Mouse (Mus musculus) 416B (cell line): Measurements from ENCODE around the gene Masp1.

Source experiments
- DNase-seq: peaks from one replicate; pipeline ENCODE4 v3.0.0; 2011; ENCODE audit warnings: low read depth

Gene Masp1

DNA sequence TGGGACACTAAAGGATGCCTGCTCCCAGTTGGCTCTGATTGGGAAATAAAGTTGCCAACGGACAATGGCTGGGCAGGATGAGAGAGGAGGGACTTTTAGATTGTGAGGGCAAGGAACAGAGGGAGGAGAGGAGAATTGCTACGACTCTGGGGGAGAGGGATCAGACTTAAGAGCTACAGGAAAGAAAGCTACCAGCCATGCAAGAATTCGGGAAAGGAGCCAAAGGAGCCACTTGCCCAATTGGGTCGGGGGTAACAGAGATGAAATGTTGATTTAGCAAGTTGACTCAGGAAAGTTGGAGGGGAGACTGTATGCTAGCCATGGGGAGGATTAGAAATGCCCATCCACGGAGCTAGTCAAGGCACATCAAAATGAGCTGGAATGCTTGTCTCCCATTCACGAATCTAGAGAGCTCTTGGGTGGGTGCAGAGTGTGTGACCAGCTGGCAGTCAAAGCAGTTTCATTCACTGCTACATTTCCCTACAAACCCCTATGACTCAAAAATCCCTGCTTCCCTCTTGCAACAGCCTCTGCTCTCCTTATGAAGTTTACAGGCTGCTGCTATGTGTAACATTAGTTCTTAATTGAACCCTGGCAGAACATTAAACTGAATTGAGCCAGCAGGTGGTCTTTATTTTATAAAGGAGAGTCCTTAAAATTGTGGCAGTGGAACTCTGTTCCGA, 61.6 kb downstream of the Masp1 start:
- DNase-seq, result no peak

DNA sequence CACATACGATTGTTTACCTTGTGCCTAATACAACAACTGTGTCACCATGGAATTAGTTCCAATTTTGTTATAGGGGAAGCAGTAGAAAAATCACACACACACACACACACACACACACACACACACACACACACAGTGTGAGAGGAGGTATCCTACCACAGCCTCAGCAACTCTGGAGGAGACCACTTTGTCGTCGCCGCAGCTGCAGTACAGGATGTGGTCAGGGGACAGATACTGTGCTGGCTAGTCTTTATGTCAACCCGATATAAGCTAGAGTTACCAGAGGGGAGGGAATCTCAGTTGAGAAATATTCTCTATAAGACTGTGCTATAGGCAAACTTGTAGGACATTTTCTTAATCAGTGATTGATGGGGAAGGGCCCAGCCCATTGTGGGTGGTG, 63.3 kb downstream of the Masp1 start:
- DNase-seq, result peak; percentile 70

DNA sequence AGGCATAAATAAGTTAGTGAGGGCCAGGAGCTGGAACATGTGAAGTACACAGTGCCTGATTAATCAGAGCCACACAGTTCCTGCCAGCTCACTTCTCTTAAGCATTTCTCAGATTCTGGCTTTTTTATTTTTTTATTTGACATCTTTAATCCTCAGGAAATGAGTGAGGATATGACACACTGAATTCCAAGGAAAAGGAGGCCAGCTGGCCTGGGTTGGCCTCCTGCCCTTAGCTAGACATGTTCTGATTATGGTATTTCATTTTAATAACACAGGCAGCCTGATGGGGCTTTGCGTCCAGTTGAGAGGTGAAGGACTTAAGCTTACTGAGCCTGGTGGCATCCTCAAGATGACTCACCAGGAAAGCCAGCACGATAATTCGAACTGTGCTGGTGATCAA, 64.1 kb downstream of the Masp1 start:
- DNase-seq, result no peak

GRCm38 (mm10) chr16:23454376-23454775, 66.2 kb downstream of the Masp1 start:
- no peak for DNase-seq

GRCm38 (mm10) chr16:23452476-23452875, 68.1 kb downstream of the Masp1 start:
- DNase-seq, result peak; percentile 43

GRCm38 (mm10) chr16:23450816-23451215, 69.8 kb downstream of the Masp1 start:
- DNase-seq, result no peak

DNA sequence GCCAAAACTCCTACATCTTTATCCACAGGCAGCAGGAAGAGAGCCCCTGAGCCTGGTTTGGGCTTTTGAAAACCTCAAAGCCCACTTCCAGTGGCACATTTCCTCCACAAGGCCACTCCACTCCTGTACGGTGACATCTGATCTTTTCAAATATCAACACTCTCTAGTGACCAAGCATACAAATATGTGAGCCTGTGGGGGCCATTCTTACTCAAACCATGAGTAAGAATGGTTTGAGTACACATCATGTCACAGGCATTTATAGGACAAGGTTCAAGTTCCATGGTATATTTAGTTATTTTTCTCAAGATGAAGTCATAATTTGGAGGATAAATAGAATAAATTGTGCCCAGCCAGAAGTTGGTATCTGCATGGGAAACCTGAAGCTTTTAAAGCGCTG, 70.7 kb downstream of the Masp1 start:
- DNase-seq, result no peak

- no peak for DNase-seq
Observed at GRCm38 (mm10) chr16:23444231-23444630, 76.4 kb downstream of the Masp1 start.

- no peak for DNase-seq
Observed at GRCm38 (mm10) chr16:23437404-23438166, 83.0 kb downstream of the Masp1 start.

DNA sequence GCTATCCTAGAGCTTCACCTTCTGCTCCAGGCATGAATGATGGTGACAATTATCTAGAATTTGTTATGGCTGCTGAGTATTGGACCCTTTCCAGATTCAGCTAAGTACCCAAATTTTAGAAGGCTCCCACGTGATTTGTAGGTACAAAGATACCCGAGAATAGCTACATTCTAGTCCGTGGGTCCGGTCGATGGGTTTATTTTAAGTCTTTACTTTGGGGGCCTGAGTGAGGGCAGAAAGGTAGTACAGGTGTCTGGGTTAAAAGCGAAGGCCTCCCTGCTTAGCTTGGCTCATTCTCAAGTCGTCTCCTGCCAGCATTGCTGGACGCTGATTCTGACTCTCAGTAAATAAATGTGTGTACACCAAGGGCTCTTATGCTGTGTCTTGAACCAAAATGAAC, 90.6 kb downstream of the Masp1 start:
- no peak for DNase-seq

GRCm38 (mm10) chr16:23428647-23429319, 91.8 kb downstream of the Masp1 start, which contains the start of gene Rtp1:
TSS of gene Rtp1 (plus strand) at chr16:23429133.
- DNase-seq, result no peak

DNA sequence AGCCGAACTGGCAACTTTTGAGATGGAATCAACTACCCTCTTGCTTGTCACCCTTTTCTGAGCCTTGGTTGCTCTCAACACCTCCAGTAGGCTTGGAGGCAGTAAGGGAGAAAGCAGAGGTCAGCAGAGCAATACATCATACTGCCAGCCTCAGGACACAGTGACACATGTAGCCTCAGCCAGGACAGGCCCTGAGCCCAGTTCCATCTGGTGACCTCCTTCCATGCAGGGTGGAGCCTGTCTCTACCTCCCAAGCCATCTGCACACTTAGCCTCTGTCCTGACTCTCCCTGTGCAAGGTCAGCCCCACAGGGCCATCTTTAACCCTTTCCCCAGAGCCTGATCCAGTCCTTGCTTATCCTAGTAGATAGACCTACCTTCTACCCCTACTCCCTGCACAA, 92.9 kb downstream of the Masp1 start:
- DNase-seq, result no peak

DNA sequence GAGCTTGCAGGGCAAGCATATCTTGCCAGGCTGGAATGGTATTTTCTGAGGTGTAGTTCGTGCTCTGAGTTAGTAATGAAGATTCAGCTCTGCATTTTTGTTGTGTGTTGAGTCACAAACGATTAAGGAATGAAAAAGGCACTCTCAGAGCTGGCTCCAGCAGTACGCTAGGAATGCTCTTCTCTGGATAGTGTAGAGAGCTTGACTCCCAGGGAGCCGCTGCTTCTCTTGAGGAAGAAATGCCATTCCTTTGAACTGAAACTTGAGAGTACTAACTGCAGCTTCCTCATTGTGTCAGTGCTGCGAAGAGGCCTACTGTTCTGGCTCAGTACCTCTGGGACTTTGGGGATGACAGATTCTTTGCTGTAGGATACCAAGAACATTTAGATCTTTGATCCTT, 96.8 kb downstream of the Masp1 start:
- DNase-seq, result no peak

DNA sequence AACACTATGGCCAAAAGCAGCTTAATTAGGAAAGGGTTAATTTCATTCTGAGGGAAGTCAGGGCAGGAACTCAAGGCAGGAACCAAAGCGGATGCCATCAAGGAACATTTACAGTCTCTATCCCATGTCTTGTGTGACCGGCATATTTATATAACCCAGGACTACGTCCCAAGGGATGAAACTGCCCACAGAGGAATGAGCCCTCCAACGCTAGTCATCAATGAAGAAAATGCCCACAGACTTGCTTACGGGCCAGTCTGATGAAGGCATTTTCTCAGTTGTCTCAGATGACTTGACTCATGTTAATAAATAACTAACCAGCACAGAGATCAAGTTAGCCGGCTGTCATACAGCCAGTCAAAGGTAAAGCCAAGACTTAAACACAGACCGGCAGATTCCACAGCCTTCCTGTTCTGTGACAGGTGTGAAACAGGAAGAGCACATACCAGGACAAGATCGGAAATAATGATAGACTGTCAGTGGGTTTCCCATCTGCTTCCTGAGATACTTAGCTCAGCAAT, 101.0 kb downstream of the Masp1 start:
- DNase-seq, result no peak

DNA sequence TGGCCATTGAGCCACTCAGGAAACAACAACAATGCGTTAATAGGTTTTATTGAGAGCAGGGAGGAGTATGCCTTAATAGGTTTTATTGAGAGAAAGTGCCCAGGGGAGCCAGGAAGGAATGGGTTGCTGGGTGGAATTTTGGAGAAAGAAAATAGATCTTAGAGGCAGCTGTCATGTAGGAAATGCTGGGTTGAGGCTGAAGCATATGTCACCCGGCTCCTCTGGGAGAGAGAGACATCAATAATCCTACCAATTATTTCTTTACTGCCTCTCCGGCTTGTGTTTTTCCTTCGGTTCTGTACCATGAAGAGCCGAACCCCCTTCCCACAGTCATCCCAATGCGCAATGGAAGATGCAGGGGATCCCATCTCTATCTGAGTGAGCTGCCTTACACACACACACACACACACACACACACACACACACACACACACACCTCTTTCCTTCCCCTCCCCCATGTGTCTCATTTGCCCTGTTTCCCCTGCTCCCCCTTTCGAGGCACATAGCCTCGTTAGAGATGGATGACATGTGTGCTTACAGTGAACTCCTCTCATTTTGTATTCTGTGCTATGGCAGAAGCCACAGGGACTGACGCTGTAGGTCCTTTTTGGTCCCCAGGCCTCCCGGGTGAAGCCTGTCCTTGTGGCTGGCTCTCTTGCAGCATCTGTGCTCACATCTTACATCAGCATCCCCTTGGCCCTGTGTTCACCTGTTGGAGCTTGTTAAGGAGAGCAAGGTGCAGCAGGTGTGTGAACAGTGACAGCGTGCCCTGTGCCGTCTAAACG, 103.0 kb downstream of the Masp1 start:
- DNase-seq, result no peak

DNA sequence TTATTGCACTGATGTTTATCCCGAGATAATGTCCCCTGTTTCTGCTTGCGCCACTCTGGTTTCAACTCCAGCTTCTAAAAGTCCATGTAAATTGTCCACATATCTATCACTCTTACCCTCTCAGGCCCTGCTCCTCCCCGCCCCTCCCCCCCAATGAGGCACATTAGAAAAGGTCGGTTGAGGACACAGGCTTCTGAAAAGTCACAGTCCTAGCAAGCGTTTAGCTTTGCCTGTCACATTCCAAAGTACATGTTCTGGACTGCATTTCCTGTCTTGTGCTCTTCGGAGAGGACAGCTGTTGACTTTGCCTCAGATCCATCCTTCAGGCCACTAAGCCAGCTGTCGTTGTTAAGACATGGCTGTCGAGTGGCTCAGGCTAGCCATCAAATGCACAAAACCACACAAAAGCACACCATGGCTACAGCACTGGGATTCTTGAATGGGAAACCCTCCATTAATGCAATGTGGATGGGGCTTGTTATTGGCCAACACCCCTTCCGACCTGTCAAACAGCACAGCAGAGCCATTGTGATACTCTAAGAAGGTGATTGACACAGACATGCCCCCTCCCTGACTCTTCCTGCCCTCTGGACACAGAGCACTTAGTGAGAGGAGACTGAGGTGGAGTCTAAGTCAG, 103.8 kb downstream of the Masp1 start:
- DNase-seq, result no peak

- no peak for DNase-seq
Observed at GRCm38 (mm10) chr16:23416261-23416656, 104.4 kb downstream of the Masp1 start.

DNA sequence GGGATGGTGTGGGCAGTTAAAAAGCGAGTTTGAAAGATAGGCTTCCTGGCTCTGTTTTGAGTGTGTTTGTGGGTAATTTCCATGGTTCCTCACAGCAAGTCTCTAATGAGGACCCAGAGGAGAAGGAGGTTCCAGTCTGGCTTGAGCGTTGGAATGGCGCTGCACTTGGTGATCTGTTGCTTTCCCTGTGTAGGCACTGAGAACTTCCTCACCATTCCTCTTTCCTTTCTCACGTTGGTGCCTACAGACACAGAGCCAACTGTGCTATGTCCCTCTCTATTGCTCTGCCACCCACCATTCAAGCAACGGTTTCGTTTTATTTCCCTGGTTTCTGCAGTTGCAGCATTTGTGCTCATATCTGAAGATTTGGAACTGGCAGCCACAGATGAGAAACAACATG, 107.7 kb downstream of the Masp1 start:
- no peak for DNase-seq

GRCm38 (mm10) chr16:23403008-23403755, 117.4 kb downstream of the Masp1 start:
- DNase-seq, result peak; percentile 74

DNA sequence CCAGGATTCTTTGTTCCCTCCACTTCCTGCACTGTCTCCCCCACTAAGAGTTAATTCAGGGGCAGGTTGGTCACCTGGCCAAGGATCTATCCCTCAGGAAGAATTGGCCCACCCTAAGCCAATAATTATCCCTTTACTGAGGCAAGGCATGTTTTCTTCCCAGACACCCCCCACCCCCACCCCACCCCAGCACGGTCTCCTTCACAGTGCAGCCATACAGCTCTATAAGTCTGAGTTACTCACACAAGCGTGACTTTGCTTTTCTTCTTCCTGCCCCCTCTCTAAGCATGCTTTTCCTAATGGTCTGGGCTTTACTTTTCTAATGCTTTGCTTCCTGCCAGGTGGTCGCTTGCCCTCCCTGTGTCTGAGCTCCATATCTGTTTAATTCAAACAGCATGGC, 118.7 kb downstream of the Masp1 start:
- no peak for DNase-seq

GRCm38 (mm10) chr16:23401463-23401862, 119.2 kb downstream of the Masp1 start:
- DNase-seq, result no peak
